Mouse (Mus musculus) heart, adult 2 months (tissue): ENCODE measurements around the gene Gins2.

Source experiments
- CTCF ChIP-seq: fragments of 200-600 bp; IDR thresholded peaks from 2 replicates; pipeline ENCODE4 v1.8.1; 2022; ENCODE audit warnings: antibody characterized with exemption, mild to moderate bottlenecking, moderate library complexity
- EP300 ChIP-seq: fragments of 200-500 bp; IDR thresholded peaks from 2 replicates; pipeline ENCODE4 v1.6.1; 2011; ENCODE audit warnings: low read depth, low read length, control low read depth; ENCODE audit not compliant: insufficient read depth
- POLR2A ChIP-seq: fragments of 200-500 bp; IDR thresholded peaks from 2 replicates; pipeline ENCODE4 v1.6.1; 2011; ENCODE audit warnings: mild to moderate bottlenecking, low read depth, low read length, control low read depth; ENCODE audit not compliant: insufficient read depth

DNA sequence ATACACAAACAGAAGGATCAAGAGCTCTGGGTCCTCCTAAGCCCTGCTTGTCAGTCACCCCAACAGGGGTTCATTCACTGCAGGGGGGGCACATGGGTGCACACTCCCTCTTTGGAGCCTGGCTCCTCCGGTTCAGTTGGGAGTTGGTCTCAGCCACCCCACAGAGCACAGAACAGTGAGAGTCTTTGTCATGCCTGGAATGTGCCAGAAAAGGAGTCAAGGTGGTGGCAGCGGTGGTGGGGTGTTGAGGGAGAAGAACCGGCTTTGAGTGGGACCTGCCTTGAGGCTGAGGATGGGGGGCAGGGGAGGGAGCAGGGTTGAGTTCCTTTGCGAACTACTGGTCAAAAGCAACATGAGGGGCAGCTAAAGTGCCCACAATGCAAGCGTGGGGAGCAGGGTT, 40.9 kb upstream of the Gins2 start:
- no peak for TF ChIP-seq CTCF
- TF ChIP-seq EP300: no peak
- no peak for TF ChIP-seq POLR2A
